Mouse (Mus musculus): ENCODE measurements around the gene Itgb4. TPM values are rescaled to one million over a fixed set of nuclear protein-coding genes. Genes with fewer than 3 reads are reported as not detected.
A peak's percentile ranks its signal among the peaks of the same experiment; 100 is the strongest.
"Not testable (repeated sequence)": the region's sequence is repeated elsewhere in the genome, so short reads cannot be mapped to it uniquely, and the experiment has no call there.

Gene Itgb4
- polyA plus RNA-seq, 1 experiment from 2014 or later = 0.23 TPM

DNA sequence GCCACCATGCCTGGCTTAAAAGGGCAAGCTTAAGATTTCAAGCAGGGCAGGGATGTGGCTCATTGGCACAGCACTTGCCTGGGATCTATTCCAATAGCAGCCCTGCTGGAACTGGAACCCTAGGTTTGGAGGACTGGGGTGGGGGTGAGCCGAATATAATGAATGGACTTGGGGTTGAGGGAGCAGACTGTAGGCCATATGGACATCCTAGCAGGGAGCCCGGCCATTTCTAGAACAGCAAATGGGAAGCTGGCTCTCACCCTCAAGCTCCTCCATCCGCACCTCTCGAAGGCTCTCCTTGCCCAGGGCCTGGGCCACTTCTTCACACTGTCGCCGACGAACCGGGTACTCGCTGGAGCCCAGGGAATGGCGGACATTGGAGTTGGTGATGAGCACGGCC is 35.2 kb downstream of the Itgb4 start:
- H3K4me3 ChIP-seq (ENCODE audit: low read depth, low read length) = no peak overlapping the region
- DNase-seq (ENCODE audit: low spot score, missing footprints) = no peak
- H3K27me3 ChIP-seq (ENCODE audit: control insufficient read depth, insufficient read depth, low read length) = 0 out of 2 replicates have a peak, but pooled peaks cover 3% of the 10 kb centered on the region
- no peak for ATAC-seq (ENCODE audit: low FRiP score)
- H3K36me3 ChIP-seq (ENCODE audit: control insufficient read depth, insufficient read depth, low read length) = no peaks in the 10 kb centered on the region
- WGBS = 95% methylated on average over 11 of the region's 11 CpGs
- no peaks in the 10 kb centered on the region for H3K9me3 ChIP-seq (ENCODE audit: control insufficient read depth, low read length)
- H3K9ac ChIP-seq (ENCODE audit: low read length) = no peak overlapping the region
- H3K4me2 ChIP-seq = no peak overlapping the region
- H3K4me1 ChIP-seq (ENCODE audit: control insufficient read depth, insufficient read depth, low read length) = peaks cover 22% of the 10 kb centered on the region
- H3K27ac ChIP-seq (ENCODE audit: low read depth, low read length) = no peak overlapping the region

DNA sequence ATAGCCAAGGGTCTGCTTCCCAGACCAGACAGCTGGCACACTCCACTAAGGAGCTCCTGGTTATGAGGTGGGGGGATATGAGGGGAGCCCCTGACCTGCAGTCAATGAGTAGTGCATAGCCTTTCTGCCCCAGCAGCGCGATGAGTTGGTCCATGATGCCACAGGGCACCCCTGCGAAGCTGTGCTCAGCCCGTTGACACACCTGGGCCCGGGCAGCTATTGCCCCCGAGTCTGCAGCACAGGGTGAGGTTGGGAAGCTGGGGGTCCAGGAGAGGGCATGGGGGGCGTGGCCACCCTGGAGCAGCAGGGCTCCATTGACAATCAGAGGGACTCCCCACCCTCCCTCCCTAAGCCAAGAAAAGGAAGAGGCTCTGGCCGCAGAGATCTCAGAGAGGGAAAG is 35.6 kb downstream of the Itgb4 start:
- DNase-seq (ENCODE audit: low spot score, missing footprints) = no peak
- H3K4me2 ChIP-seq = no peak overlapping the region
- no peaks in the 10 kb centered on the region for H3K36me3 ChIP-seq (ENCODE audit: control insufficient read depth, insufficient read depth, low read length)
- H3K27ac ChIP-seq (ENCODE audit: low read depth, low read length) = no peak overlapping the region
- peaks cover 17% of the 10 kb centered on the region for H3K4me1 ChIP-seq (ENCODE audit: control insufficient read depth, insufficient read depth, low read length)
- H3K4me3 ChIP-seq (ENCODE audit: low read depth, low read length) = no peak overlapping the region
- H3K9ac ChIP-seq (ENCODE audit: low read length) = no peak overlapping the region
- no peak for ATAC-seq (ENCODE audit: low FRiP score)
- H3K27me3 ChIP-seq (ENCODE audit: control insufficient read depth, insufficient read depth, low read length) = 0 out of 2 replicates have a peak, but pooled peaks cover 2% of the 10 kb centered on the region
- H3K9me3 ChIP-seq (ENCODE audit: control insufficient read depth, low read length) = no peaks in the 10 kb centered on the region
- WGBS = 93% methylated on average over 8 of the region's 8 CpGs

DNA sequence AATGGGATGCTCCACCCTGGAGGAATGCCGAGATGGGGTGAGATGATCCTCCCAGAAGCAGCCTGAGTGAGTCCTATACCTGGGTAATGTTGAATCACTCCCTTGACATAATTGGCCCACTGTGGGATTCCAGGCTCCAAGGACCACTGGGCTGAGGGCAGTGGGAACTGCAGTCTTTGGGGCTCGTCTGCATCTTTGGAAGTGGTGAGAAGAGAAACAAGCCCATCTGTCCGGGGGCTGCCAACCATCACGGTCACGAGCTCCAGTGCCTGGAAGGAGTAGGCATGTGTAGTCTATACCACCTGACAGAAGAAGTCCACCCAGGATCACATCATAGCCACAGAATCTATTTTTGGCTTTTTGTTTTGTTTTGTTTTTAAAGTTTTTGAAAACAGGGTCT is 36.4 kb downstream of the Itgb4 start:
- WGBS = 90% methylated on average over 5 of the region's 5 CpGs
- no peaks in the 10 kb centered on the region for H3K36me3 ChIP-seq (ENCODE audit: control insufficient read depth, insufficient read depth, low read length)

DNA sequence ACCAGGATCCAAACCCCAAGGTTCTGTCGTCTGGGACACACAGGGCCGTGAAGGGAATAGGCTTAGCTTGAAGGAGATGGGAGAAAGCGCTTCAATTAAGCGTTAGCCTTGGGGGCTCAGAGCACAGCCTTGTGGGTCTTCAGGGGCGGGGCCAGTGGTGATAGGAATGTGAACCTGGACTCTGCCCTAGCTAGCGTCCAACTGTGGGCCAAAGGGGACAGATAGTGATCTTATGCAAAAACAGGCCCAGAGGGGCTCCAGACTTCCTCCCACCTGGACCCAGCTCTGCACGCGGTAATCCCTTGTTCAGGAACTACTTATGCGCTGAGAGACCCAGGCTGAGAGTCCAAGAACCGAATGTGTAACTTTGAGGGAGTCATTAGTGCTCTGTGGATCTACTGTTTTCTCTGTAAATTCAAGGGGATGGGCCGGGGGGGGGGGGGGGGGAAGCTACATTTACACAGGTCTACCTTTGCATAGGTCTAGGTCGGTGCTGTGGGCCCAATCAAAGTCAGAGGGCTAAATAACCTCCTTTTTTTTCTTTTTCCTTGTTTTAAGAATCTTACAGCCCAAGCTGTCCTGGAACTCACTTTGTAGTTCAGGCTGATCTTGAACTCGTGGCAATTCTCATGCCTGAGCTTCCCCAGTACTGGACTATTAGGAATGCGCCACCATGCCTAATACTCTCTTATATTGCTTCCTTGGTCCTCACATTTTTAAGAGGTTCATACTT is 37.2 kb downstream of the Itgb4 start:
- no peaks in the 10 kb centered on the region for H3K36me3 ChIP-seq (ENCODE audit: control insufficient read depth, insufficient read depth, low read length)
- peak overlapping the region; percentile 61 for H3K4me3 ChIP-seq (ENCODE audit: low read depth, low read length)
- peak overlapping the region; percentile 78 for H3K9ac ChIP-seq (ENCODE audit: low read length)
- 0 out of 2 replicates have a peak overlapping the region, but pooled peaks have one; percentile 20 for H3K27ac ChIP-seq (ENCODE audit: low read depth, low read length)
- no peaks in the 10 kb centered on the region for H3K27me3 ChIP-seq (ENCODE audit: control insufficient read depth, insufficient read depth, low read length)
- peaks cover 12% of the 10 kb centered on the region for H3K4me1 ChIP-seq (ENCODE audit: control insufficient read depth, insufficient read depth, low read length)
- ATAC-seq (ENCODE audit: low FRiP score) = no peak; the same call in 1 of the 2 replicates
- H3K9me3 ChIP-seq (ENCODE audit: control insufficient read depth, low read length) = no peaks in the 10 kb centered on the region
- 27% methylated on average over 14 of the region's 14 CpGs for WGBS
- peak overlapping the region; percentile 93 for H3K4me2 ChIP-seq
- peak; percentile 88 for DNase-seq (ENCODE audit: low spot score, missing footprints)

More for the DNA sequence above, 36.4 kb downstream of the Itgb4 start:
- Histone ChIP-seq H3K9ac (ENCODE audit: low read length) (no peak overlapping the region), H3K27me3 (ENCODE audit: control insufficient read depth, insufficient read depth, low read length) (no peaks in the 10 kb centered on the region), H3K4me1 (ENCODE audit: control insufficient read depth, insufficient read depth, low read length) (peaks cover 12% of the 10 kb centered on the region), H3K4me3 (ENCODE audit: low read depth, low read length) (no peak overlapping the region), H3K9me3 (ENCODE audit: control insufficient read depth, low read length) (no peaks in the 10 kb centered on the region), H3K27ac (ENCODE audit: low read depth, low read length) (no peak overlapping the region), H3K4me2 (no peak overlapping the region)
- DNase-seq (ENCODE audit: low spot score, missing footprints) = no peak
- no peak for ATAC-seq (ENCODE audit: low FRiP score)

DNA sequence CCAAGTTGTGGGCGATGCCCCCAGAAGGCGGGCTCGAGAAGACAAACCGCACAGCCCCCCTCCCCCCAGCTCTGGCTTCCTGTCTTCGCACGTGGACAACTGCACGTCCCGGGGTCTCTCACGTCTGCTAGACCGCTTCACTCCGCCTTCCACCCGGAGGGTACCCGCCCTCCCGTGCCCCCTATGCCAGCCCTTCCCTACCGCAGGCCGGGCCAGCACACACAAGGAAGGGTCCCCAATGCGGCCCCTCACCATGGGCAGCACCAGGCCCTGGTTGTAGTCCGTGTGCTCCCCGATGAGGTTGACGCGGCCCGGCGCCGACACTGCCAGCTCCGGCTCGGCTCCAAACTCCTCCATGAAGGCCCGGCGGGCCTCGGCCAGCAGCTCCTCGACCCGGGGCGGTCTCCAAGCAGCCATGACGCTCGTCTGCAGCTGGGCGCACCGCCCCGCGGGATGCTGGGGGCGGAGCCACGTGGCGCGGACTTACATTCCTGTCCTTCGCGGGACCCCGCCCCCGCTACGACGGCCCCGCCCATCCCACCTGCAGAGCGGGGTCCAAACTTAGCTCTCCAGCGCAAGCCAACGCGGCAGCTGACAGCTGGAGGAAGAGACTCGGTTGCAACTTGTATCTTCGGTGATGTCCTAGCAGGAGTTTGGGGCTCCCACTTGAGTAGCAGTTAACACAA is 37.9 kb downstream of the Itgb4 start, which contains the start of gene Galk1:
Gene Galk1, minus strand, starts transcription at position 458 of the 686 bp plus-strand sequence.
- H3K4me2 ChIP-seq = peak within 1 kb of the TSS; percentile 93
- H3K9ac ChIP-seq (ENCODE audit: low read length) = peak within 1 kb of the TSS; percentile 78
- peak within 1 kb of the TSS; percentile 25 for H3K27ac ChIP-seq (ENCODE audit: low read depth, low read length)
- H3K4me1 ChIP-seq (ENCODE audit: control insufficient read depth, insufficient read depth, low read length) = peaks cover 12% of the 10 kb centered on the region
- peak within 1 kb of the TSS; percentile 61 for H3K4me3 ChIP-seq (ENCODE audit: low read depth, low read length)
- WGBS = under 1% methylated on average over 50 of the region's 55 CpGs
- H3K27me3 ChIP-seq (ENCODE audit: control insufficient read depth, insufficient read depth, low read length) = no peaks in the 10 kb centered on the region
- H3K36me3 ChIP-seq (ENCODE audit: control insufficient read depth, insufficient read depth, low read length) = no peaks in the 10 kb centered on the region
- H3K9me3 ChIP-seq (ENCODE audit: control insufficient read depth, low read length) = no peaks in the 10 kb centered on the region
- peak; percentile 98 for DNase-seq (ENCODE audit: low spot score, missing footprints)
- ATAC-seq (ENCODE audit: low FRiP score) = peak; percentile 88

DNA sequence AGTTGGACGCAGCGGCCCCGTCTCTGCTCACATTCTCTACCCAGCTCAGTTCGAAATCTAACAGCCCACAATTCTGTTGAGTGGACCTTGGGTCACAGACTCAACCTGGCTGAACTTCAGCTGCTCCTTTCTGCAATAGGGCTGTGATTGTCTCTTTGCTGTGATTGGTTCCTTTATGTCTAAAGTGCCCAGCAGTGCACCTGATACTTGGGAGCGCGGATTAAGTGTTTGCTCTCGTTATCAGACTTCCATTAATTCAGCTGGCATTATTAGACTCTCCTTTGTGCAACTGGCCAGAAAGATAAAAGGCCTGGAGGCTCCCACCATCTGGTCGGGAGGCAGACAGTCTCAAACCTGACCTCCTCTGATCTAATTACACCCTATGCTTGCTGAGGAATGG is 40.3 kb downstream of the Itgb4 start:
- Histone ChIP-seq H3K27ac (ENCODE audit: low read depth, low read length) (no peak overlapping the region), H3K4me1 (ENCODE audit: control insufficient read depth, insufficient read depth, low read length) (peaks cover 12% of the 10 kb centered on the region), H3K36me3 (ENCODE audit: control insufficient read depth, insufficient read depth, low read length) (no peaks in the 10 kb centered on the region), H3K9ac (ENCODE audit: low read length) (no peak overlapping the region), H3K9me3 (ENCODE audit: control insufficient read depth, low read length) (no peaks in the 10 kb centered on the region), H3K4me2 (no peak overlapping the region), H3K27me3 (ENCODE audit: control insufficient read depth, insufficient read depth, low read length) (no peaks in the 10 kb centered on the region), H3K4me3 (ENCODE audit: low read depth, low read length) (no peak overlapping the region)
- DNase-seq (ENCODE audit: low spot score, missing footprints) (no peak), ATAC-seq (ENCODE audit: low FRiP score) (no peak)
- WGBS = 71% methylated on average over 8 of the region's 8 CpGs

DNA sequence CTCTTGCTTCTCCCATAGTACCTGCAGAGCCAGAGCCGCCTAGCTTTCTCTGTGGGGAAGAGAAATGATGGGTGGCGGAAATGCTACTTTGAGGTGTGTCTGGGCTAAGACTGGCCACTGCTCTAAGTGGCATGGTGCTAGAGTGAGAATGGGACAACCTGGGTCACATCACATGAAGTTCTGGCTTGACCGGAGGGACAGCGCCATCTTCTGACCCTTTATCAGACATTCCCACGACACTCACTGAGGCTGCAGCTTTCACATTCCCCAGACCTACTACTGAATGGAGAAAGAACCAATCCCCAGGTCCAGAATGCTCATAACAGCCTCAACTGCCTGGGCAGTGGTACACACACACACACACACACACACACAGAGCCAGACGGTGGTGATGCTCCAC is 43.6 kb downstream of the Itgb4 start:
- no peak; the same call in 1 of the 2 replicates for ATAC-seq (ENCODE audit: low FRiP score)
- H3K4me2 ChIP-seq = no peak overlapping the region
- H3K4me1 ChIP-seq (ENCODE audit: control insufficient read depth, insufficient read depth, low read length) = peaks cover 5% of the 10 kb centered on the region; the same call in 1 of the 2 replicates
- H3K36me3 ChIP-seq (ENCODE audit: control insufficient read depth, insufficient read depth, low read length) = no peaks in the 10 kb centered on the region
- H3K4me3 ChIP-seq (ENCODE audit: low read depth, low read length) = no peak overlapping the region
- no peaks in the 10 kb centered on the region for H3K9me3 ChIP-seq (ENCODE audit: control insufficient read depth, low read length)
- no peaks in the 10 kb centered on the region for H3K27me3 ChIP-seq (ENCODE audit: control insufficient read depth, insufficient read depth, low read length)
- 31% methylated on average over 6 of the region's 6 CpGs for WGBS
- peak; percentile 89 for DNase-seq (ENCODE audit: low spot score, missing footprints)
- H3K27ac ChIP-seq (ENCODE audit: low read depth, low read length) = no peak overlapping the region
- no peak overlapping the region for H3K9ac ChIP-seq (ENCODE audit: low read length)

DNA sequence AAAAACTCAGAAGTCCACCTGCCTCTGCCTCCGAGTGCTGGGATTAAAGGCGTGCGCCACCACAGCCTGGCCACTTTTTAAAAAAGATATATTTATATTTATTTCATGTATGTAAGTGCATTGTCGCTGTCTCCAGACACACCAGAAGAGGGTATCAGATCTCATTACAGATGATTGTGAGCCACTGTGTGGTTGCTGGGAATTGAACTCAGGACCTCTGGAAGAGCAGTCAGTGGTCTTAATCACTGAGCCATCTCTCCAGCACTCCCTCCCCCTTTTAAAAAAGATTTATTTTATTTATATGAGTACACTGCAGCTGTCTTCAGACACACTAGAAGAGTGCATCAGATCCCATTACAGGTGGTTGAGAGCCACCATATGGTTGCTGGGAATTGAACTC is 44.4 kb downstream of the Itgb4 start:
- not testable (repeated sequence) for H3K4me3 ChIP-seq (ENCODE audit: low read depth, low read length); ATAC-seq (ENCODE audit: low FRiP score); H3K27me3 ChIP-seq (ENCODE audit: control insufficient read depth, insufficient read depth, low read length); H3K4me2 ChIP-seq; H3K36me3 ChIP-seq (ENCODE audit: control insufficient read depth, insufficient read depth, low read length); H3K4me1 ChIP-seq (ENCODE audit: control insufficient read depth, insufficient read depth, low read length); H3K27ac ChIP-seq (ENCODE audit: low read depth, low read length); H3K9ac ChIP-seq (ENCODE audit: low read length); H3K9me3 ChIP-seq (ENCODE audit: control insufficient read depth, low read length)
- peak; percentile 84 for DNase-seq (ENCODE audit: low spot score, missing footprints)
- 90% methylated on average over 4 of the region's 4 CpGs for WGBS

DNA sequence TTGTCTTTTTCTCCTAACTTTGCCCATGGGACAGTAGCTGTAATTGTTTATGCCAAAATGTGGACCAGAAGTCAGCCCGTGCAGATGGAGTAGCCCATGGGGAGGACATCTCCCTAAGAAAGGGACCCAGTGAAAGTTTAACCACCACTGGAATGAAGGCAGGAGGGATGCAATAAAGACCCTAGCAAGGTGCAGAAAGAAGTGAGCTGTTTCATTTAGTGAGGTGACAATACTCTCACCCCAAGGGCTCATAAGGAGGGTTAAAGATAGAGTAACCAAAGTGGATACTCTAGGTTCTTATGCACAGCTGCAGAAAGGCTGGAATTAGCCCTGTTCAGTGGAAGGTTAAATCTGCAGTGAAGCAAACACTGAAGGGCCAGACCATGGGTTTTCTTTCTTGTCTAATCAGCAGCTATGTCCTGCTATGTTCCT is 44.9 kb downstream of the Itgb4 start:
- no peaks in the 10 kb centered on the region for H3K27me3 ChIP-seq (ENCODE audit: control insufficient read depth, insufficient read depth, low read length)
- H3K4me2 ChIP-seq = no peak overlapping the region
- ATAC-seq (ENCODE audit: low FRiP score) = no peak
- H3K9ac ChIP-seq (ENCODE audit: low read length) = no peak overlapping the region
- no peaks in the 10 kb centered on the region for H3K9me3 ChIP-seq (ENCODE audit: control insufficient read depth, low read length)
- no peak overlapping the region for H3K4me3 ChIP-seq (ENCODE audit: low read depth, low read length)
- no peak overlapping the region for H3K27ac ChIP-seq (ENCODE audit: low read depth, low read length)
- peak; percentile 91 for DNase-seq (ENCODE audit: low spot score, missing footprints)
- WGBS = 71% methylated on average over 1 of the region's 1 CpGs
- peaks cover 5% of the 10 kb centered on the region; the same call in 1 of the 2 replicates for H3K4me1 ChIP-seq (ENCODE audit: control insufficient read depth, insufficient read depth, low read length)
- no peaks in the 10 kb centered on the region for H3K36me3 ChIP-seq (ENCODE audit: control insufficient read depth, insufficient read depth, low read length)
